Mouse (Mus musculus) urinary bladder, adult 2 months (tissue): ENCODE measurements around the gene P4ha2. TPM values are rescaled to one million over a fixed set of nuclear protein-coding genes. Genes with fewer than 3 reads are reported as not detected.
"Not testable (repeated sequence)": the region's sequence is repeated elsewhere in the genome, so short reads cannot be mapped to it uniquely, and the experiment has no call there.

ENCODE experiments used
- DNase-seq: peaks from one replicate; pipeline ENCODE4 v3.0.0; 2022; ENCODE audit warnings: low spot score
- polyA plus RNA-seq: library from polyadenylated mRNA; depleted of rRNA; stranded (reverse); fragments of >200 nt; gene quantifications from 2 replicates; pipeline ENCODE4 v1.2.3, GENCODE M21; 2012

The P4ha2 gene
- polyA plus RNA-seq, 1 experiment, result 26.5 TPM

GRCm38 (mm10) chr11:54140159-54140558 lies 40.3 kb downstream of the P4ha2 start:
- DNase-seq, result not testable (repeated sequence)

GRCm38 (mm10) chr11:54141200-54141971 lies 41.5 kb downstream of the P4ha2 start:
- no peak for DNase-seq

GRCm38 (mm10) chr11:54144886-54145285 lies 45.0 kb downstream of the P4ha2 start:
- no peak for DNase-seq

- no peak for DNase-seq
These were observed 46.1 kb downstream of the P4ha2 start for GRCm38 (mm10) chr11:54145990-54146389.

- no peak for DNase-seq
These were observed 50.0 kb downstream of the P4ha2 start for GRCm38 (mm10) chr11:54149791-54150465.

- DNase-seq, result no peak
These were observed 51.2 kb downstream of the P4ha2 start for GRCm38 (mm10) chr11:54151141-54151540.

- DNase-seq, result no peak
These were observed 53.1 kb downstream of the P4ha2 start for GRCm38 (mm10) chr11:54152957-54153356.

GRCm38 (mm10) chr11:54155864-54156263 lies 56.0 kb downstream of the P4ha2 start:
- no peak for DNase-seq

GRCm38 (mm10) chr11:54156504-54156903 lies 56.6 kb downstream of the P4ha2 start:
- no peak for DNase-seq

- DNase-seq, result no peak
These were observed 57.7 kb downstream of the P4ha2 start for GRCm38 (mm10) chr11:54157586-54157985.

- DNase-seq, result no peak
These were observed 60.5 kb downstream of the P4ha2 start for GRCm38 (mm10) chr11:54160435-54160834.

GRCm38 (mm10) chr11:54160920-54161319 lies 61.0 kb downstream of the P4ha2 start:
- no peak for DNase-seq

- DNase-seq, result no peak
These were observed 61.6 kb downstream of the P4ha2 start for GRCm38 (mm10) chr11:54161514-54161913.

- DNase-seq, result no peak
These were observed 63.1 kb downstream of the P4ha2 start for GRCm38 (mm10) chr11:54162968-54163367.

GRCm38 (mm10) chr11:54169432-54170295 lies 69.8 kb downstream of the P4ha2 start:
- no peak for DNase-seq

GRCm38 (mm10) chr11:54171175-54171574 lies 71.3 kb downstream of the P4ha2 start:
- no peak for DNase-seq

GRCm38 (mm10) chr11:54174226-54174625 lies 74.3 kb downstream of the P4ha2 start:
- no peak for DNase-seq

GRCm38 (mm10) chr11:54174877-54175276 lies 75.0 kb downstream of the P4ha2 start:
- no peak for DNase-seq
